Mouse (Mus musculus) midbrain, postnatal 0 days (tissue): ENCODE data around the gene Med17. TPM values are rescaled to one million over a fixed set of nuclear protein-coding genes. Genes with fewer than 3 reads are reported as not detected.

Experiments used
- ATAC-seq: fragments of 200-750 bp; cut with Nextera tagmentation; 2 replicates; pipeline ENCODE4 v1.8.0; 2017; ENCODE audit warnings: moderate number of reproducible peaks, mild to moderate bottlenecking, moderate TSS enrichment, moderate library complexity; ENCODE audit not compliant: low FRiP score
- DNase-seq: peaks from one replicate; pipeline ENCODE4 v3.0.0-alpha.2; 2015; ENCODE audit warnings: low spot score
- H3K27ac ChIP-seq: fragments of 300-500 bp; sonication (generic); 2 replicates; pipeline ENCODE4 v1.5.1; 2014; ENCODE audit warnings: low read depth, mild to moderate bottlenecking, low read length, mixed read lengths
- H3K27me3 ChIP-seq: fragments of 300-500 bp; sonication (generic); 2 replicates; pipeline ENCODE4 v1.6.1; 2014; ENCODE audit warnings: low read length, control low read depth, mixed read lengths; ENCODE audit not compliant: insufficient read depth
- H3K36me3 ChIP-seq: fragments of 300-500 bp; sonication (generic); 2 replicates; pipeline ENCODE4 v1.6.1; 2014; ENCODE audit warnings: low read length, control low read depth, mixed read lengths; ENCODE audit not compliant: insufficient read depth
- H3K4me1 ChIP-seq: fragments of 300-500 bp; sonication (generic); 2 replicates; pipeline ENCODE4 v1.6.1; 2014; ENCODE audit warnings: mild to moderate bottlenecking, control low read depth, antibody characterized with exemption, low read length, mixed read lengths; ENCODE audit not compliant: insufficient read depth
- H3K4me2 ChIP-seq: fragments of 300-500 bp; sonication (generic); 2 replicates; pipeline ENCODE4 v1.6.1; 2014; ENCODE audit warnings: low read depth, mild to moderate bottlenecking, low read length, mixed read lengths; ENCODE audit not compliant: poor library complexity, severe bottlenecking
- H3K4me3 ChIP-seq: fragments of 300-500 bp; sonication (generic); 2 replicates; pipeline ENCODE4 v1.5.1; 2014; ENCODE audit warnings: low read depth, mild to moderate bottlenecking, low read length, moderate library complexity
- H3K9ac ChIP-seq: fragments of 300-500 bp; sonication (generic); replicated peaks from 2 replicates; pipeline ENCODE4 v1.6.1; 2014; ENCODE audit warnings: mild to moderate bottlenecking, low read length, moderate library complexity, mixed read lengths; ENCODE audit not compliant: poor library complexity, severe bottlenecking
- H3K9me3 ChIP-seq: fragments of 300-500 bp; sonication (generic); 2 replicates; pipeline ENCODE4 v1.6.1; 2016; ENCODE audit warnings: low read length, control low read depth
- CTCF ChIP-seq: IDR thresholded peaks from 2 replicates; pipeline ENCODE4 v1.5.1; 2016; ENCODE audit warnings: antibody characterized with exemption, mild to moderate bottlenecking
- WGBS: fragments of 180-500 bp; shearing (Covaris S2); extraction: QIAGEN DNeasy Blood & Tissue Kit; methylation state at CpG from one replicate; pipeline ENCODE4 v1.1.7; 2014; 5-methylcytosine and 5-hydroxymethylcytosine counted together
- polyA plus RNA-seq: library from polyadenylated mRNA; unstranded; fragments of >200 nt; fragmentation: Nextera tagmentation; extraction: Ambion mirVana; gene quantifications from 2 replicates; pipeline ENCODE4 v1.2.1, GENCODE M21; 2015
- total RNA-seq: library from RNA; depleted of rRNA; stranded (reverse); fragments of >200 nt; gene quantifications from 2 replicates; pipeline ENCODE4 v1.2.3, GENCODE M21; 2014

Gene Med17
- total and polyA plus RNA-seq, 2 experiments from 2014 or later: 19.4 to 28.6 TPM

DNA sequence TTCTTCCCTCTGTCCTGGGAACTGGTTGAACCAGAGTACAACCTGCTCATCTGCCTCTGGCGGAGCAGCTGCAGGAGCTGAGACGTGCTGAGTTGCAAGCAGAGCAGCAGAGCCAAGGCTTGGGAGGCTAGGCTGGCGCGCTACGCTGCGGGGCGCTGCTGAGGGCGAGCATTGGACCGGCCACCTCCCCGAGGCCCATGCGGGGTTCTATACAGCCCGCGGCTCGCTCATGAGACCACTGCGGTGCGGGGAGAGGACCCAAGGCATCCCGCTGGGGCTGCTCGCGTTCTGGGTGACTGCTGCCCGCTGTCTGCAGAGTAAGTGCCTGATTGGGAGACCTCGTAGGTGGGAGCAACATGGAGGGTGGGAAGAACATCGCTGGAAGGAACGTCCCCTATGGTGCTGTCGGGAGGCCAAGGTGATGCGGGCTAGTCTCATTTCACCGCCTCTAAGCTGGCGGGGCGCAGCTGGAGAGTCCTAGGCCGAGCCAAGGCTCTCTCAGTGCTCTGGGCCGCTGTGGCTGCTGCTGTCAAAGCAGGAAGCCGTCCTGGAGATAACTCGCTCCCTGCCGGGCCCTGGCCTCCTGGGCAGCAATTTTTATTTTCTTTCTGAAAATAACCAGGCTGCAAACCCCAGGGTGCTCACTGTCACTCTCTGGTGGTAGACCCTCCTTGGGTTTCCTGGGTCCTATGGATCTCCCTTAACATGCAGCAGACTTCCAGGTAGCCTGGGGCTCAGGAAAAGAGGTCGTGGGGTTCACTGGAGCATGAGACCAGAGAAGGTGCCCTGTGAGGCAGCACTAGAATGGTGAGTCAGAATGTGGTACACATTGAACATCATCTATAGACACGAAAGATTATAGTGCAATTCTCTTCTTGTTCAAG lies 40.4 kb downstream of the Med17 start, which contains the start of gene Vstm5:
Gene Vstm5, plus strand, starts transcription at position 4 of the 884 bp plus-strand sequence.
- Histone ChIP-seq H3K27ac (peak within 1 kb of the TSS; percentile 74), H3K9ac (peak within 1 kb of the TSS; percentile 62), H3K4me2 (peak within 1 kb of the TSS; percentile 68), H3K27me3 (no peaks in the 10 kb centered on the region), H3K9me3 (no peaks in the 10 kb centered on the region), H3K4me3 (peak within 1 kb of the TSS; percentile 55), H3K36me3 (no peaks in the 10 kb centered on the region), H3K4me1 (no peaks in the 10 kb centered on the region; the same call in 1 of the 2 replicates)
- peak; percentile 64 for TF ChIP-seq CTCF
- WGBS: 5% methylated on average over 35 of the region's 35 CpGs
- peak; percentile 92 for ATAC-seq
- DNase-seq: peak; percentile 72

DNA sequence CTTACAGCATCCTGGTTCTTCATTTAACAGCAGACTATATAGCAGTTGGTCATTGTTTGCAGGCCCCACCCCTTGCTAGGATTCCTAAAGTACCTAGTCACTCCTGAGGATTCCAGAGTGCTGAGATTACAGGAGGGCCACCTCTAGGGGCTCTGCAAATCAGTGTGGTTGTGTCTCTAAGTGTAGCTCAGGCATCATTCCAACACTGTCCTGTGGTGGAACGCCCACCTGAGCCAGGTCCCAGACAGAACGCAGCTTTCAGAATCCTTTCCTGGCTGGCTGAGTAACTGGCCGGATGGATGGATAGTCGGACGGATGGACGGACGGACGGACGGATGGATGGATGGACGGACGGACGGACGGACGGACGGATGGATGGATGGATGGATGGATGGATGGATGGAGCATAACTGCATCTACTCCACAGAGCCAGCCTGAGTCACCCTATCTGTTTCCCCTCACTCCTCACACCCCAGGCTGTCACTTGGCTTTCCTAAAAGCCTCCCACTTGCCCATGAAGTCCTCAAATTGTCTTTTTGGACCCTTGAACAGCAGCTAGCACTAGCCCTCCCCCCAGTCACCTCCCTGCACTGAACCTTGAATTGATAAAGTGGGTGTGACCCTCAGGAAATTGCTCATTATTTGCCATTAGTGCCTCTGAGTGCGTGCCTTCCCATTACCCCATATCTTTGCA lies 41.3 kb downstream of the Med17 start:
- Histone ChIP-seq H3K9me3 (no peaks in the 10 kb centered on the region), H3K27ac (peak overlapping the region; percentile 74), H3K4me1 (no peaks in the 10 kb centered on the region; the same call in 1 of the 2 replicates), H3K4me2 (peak overlapping the region; percentile 68), H3K4me3 (peak overlapping the region; percentile 55), H3K36me3 (no peaks in the 10 kb centered on the region), H3K9ac (peak overlapping the region; percentile 62), H3K27me3 (no peaks in the 10 kb centered on the region)
- DNase-seq (peak; percentile 5), ATAC-seq (peak; percentile 26)
- WGBS: 69% methylated on average over 16 of the region's 16 CpGs
- TF ChIP-seq CTCF: peak; percentile 4; the same call in 1 of the 2 replicates

DNA sequence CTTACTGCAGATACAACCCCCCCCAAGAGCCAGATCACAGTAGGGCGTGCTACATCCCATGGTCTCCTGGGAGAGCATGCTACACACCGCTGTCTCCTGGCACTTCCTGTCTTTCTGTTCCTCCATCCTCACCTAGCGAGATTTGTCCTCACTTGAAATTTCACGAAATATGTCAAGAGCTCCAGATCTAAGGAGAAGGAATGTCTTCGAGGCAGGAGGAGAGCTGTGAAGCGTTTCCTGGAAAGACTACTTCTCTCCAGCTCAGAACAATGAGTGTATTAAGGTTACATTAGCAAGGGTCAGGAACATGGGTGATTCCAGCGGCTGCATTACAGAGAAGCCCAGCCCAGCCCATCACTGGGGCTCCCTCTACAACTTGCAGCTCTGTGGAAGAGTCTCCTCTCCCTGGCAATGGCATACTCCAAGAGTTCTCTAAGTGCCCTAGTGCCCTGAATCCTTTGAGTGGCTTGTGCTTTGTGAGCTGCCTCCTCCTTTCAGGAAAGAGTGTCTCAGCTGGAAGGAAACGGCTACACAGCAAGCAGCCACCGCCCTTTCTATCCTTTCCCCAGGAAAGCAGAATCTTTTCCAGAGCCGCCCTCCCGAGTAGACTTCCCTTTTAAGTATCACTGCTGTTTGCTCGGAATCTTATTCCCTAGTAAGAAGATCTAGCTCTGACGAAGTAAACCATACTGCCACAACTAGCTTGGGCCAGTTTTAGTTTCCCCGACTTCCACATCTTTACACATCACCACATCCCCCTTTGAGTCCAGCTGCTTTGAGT lies 42.0 kb downstream of the Med17 start:
- Histone ChIP-seq H3K27ac (no peak overlapping the region), H3K36me3 (no peaks in the 10 kb centered on the region), H3K4me2 (peak overlapping the region; percentile 68), H3K4me1 (no peaks in the 10 kb centered on the region; the same call in 1 of the 2 replicates), H3K9me3 (no peaks in the 10 kb centered on the region), H3K4me3 (no peak overlapping the region), H3K9ac (peak overlapping the region; percentile 62; the same call in 1 of the 2 replicates), H3K27me3 (no peaks in the 10 kb centered on the region)
- TF ChIP-seq CTCF: no peak
- DNase-seq: no peak
- WGBS: 51% methylated on average over 14 of the region's 14 CpGs
- no peak for ATAC-seq

DNA sequence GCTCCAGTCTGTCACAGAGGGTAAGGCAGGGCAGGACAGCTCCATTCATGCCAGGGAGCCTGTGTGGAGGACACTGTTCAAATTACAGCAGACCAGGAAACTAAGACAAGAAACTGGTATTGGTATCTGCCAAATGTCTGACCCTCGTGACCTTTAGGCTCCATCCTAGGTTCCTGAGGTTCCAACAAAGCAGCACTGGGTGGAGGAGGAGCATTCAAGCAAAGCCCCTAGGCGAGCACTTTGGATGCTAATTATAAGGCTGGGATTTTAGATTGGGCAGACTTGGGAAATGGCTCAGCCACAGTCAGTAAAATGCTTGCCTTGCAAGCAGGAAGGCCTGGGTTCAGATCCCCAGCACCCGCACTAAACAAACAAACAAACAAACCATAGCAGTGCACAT lies 43.7 kb downstream of the Med17 start:
- TF ChIP-seq CTCF: no peak
- ATAC-seq: no peak
- H3K27me3 ChIP-seq: no peaks in the 10 kb centered on the region
- H3K4me1 ChIP-seq: no peaks in the 10 kb centered on the region; the same call in 1 of the 2 replicates
- no peak overlapping the region for H3K4me2 ChIP-seq
- H3K27ac ChIP-seq: no peak overlapping the region
- WGBS: 67% methylated on average over 3 of the region's 3 CpGs
- H3K36me3 ChIP-seq: no peaks in the 10 kb centered on the region
- H3K9me3 ChIP-seq: no peaks in the 10 kb centered on the region
- no peak overlapping the region for H3K4me3 ChIP-seq
- DNase-seq: no peak
- no peak overlapping the region for H3K9ac ChIP-seq

DNA sequence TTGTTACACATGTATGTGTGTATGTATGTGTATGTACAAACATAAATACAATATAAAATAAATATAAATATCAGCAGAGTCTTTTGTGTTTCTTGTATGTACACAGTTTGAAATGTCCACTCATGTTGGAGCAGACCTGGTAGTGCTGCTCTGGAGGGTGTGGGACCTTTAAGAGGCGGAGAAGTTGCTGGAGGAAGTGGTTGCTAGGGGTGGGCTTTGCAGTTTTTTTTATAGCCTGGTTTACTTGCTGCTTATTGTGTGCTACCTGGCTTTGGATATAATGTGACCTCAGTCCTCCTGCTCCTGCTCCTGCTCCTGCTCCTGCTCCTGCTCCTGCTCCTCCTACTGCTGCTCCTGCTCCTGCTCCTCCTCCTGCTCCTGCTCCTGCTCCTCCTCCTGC lies 46.1 kb downstream of the Med17 start:
- Histone ChIP-seq H3K27me3 (no peaks in the 10 kb centered on the region), H3K9ac (no peak overlapping the region), H3K36me3 (no peaks in the 10 kb centered on the region), H3K4me2 (no peak overlapping the region), H3K4me3 (no peak overlapping the region), H3K4me1 (no peaks in the 10 kb centered on the region; the same call in 1 of the 2 replicates), H3K27ac (no peak overlapping the region), H3K9me3 (no peaks in the 10 kb centered on the region)
- 88% methylated on average over 1 of the region's 1 CpGs for WGBS
- ATAC-seq: no peak
- no peak for DNase-seq
- TF ChIP-seq CTCF: no peak
